Mouse (Mus musculus) right cerebral cortex, postnatal 14 days (tissue): ENCODE data around the gene Eps15.

Source experiments
- DNase-seq: peaks from one replicate; pipeline ENCODE4 v3.0.0; 2022

Gene Eps15

DNA sequence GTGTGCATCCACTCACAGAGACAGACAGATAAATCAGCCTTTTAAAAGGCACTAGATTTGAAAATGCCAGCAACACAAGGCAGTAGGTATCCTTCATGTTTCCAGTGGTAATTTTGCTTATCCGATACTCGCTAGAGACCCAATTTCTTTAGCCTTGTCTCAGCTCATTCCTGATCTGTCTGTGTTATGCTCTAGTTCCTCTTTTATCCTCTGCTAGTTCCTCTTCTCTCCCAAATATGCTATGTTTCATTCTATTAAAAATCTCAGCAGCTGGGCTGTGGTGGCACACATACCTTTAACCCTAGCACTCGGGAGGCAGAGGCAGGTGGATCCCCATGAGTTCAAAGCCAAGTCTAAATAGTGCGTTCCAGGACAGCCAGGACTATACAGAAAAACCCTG lies 8.3 kb upstream of the Eps15 start:
- no peak for DNase-seq

DNA sequence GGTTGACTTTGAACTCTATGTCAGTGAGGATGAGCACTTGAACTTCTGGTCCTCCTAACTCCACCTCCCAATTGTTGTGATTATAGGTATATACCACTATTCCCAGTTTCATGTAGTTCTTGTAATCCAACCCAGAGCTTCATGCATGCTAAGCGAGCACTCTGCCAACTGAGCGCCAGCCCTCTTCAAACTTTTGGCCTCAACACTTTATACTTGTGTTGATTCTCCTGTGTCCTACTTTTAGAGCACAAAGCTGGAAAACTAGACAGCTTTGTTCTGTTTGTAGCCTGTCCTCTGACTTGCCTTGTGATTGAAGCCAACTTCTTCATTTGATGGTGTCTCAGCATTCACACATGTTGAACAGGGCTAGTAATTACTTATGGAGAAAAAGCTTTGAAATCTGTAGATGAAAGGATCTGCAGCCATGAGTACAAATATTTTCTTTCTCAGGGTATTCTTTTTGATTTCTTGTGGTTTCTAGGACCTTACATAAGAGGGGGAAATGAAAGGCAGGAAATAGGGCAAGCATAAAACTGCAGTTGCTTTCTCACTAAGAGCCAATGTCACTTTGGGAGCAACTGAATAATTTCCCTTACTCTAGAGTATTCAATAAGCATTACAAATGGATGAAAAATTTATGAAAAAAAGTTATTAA lies 6.4 kb upstream of the Eps15 start:
- DNase-seq, result no peak

DNA sequence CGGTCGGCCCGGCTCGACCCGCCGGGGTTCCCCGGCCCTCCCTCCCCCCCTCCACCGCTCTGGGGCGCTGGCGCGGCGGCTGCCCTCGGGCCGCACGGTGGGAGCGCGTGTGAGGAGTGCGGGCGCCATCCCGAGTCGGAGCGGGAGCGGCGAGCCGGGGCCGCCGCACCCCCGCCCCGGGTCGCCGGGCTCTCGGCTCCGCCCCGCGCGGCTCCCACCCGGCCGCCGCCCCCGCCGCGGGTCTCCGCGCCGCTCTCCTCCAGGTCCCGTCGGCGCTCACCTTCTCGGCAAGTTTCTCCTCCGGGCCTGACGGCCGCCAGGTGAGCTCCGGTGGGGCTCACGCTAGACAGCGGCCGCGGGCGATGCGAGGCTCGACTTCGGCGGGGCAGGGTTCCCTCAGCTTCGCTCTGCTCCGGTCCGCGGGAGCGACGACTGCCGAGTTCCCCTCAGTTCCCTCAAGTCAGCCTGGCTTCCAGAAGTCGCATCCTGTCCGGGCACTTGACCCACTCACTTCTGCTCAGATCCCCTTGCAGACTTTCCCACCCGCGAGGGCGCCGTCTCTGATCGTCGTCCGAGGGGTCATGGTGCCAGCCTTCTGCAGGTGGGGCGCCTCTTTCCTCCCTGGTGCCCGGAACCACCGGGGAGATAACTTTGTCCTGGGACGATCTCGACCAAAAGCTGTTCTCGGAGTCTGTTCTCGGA lies 542 bp downstream of the Eps15 start:
- DNase-seq, result peak; percentile 19

DNA sequence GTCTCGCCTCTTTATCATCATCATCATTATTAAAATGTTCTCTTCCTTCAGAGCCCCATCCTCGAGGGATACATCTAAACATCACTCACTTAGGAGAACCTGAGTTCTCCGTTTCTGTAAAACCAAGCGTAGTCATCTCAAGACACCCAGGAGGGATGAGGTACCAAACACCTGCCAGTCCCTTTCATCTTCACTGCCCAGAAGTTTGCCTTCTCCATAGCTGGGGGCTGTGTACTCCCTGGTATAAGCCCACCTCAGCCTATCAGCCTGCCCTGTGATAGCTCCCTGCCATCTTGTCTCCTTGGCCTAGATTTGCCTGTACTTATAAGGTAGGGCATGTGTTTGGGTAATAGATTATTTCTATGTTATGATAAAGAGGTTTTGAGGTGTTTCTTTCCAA lies 1.1 kb downstream of the Eps15 start:
- no peak for DNase-seq

DNA sequence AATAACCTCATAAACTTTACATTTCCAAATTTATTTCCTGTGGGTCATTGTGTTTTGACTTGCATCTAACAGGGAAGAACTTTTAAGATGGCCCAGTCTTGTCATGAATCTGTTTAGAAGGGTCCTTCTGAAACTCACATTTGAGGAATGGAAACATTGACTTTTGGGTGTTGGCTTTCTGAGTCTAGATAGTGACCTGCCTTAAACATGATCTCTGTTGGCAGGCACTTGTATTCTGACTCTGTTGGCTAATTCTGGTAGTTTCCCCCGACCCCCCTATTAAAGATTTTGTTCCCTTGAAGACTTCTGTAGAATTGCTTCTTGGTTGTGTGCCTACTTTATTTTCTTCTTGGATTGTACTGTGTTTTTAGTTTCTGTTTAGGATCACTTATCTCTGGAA lies 1.9 kb downstream of the Eps15 start:
- no peak for DNase-seq

DNA sequence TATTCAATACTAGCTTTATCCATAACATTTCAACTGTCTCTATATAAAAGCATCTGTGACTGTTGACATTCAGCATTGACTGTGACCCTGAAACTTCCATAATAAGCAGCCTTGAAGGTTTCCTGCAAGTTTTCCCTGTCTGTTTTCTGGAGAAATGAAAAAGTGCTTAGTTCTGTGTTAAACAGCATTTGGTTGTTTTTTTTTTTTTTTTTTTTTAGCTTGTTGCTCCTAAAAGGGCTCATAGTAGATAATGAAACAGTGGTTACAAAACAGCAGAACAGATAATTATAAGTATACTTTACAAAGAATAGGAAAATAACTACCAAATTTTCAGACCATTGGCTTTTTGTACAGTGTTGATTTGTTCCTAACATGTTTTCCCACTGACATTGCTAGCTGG lies 14.6 kb downstream of the Eps15 start:
- DNase-seq, result no peak

GRCm38 (mm10) chr4:109296510-109296909 lies 16.4 kb downstream of the Eps15 start:
- no peak for DNase-seq

DNA sequence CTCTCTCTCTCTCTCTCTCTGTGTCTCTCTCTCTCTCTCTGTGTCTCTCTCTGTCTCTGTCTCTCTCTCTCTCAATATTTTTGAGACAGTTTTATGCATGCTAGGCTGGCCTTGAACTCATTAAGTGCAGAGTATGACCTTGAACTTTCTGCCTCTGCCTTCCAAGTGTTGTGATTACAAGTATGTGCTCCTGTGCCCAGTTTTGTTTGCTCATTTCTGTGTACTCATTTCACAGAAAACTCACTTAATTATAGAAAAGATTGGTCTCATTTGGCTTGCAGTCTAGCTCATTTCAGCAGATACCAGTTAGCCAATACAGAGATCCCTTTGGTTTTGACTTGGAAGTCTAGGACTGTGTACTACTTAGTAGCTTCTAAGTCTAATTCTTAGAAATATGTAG lies 19.1 kb downstream of the Eps15 start:
- DNase-seq, result no peak

GRCm38 (mm10) chr4:109316941-109317894 lies 37.1 kb downstream of the Eps15 start:
- DNase-seq, result no peak

DNA sequence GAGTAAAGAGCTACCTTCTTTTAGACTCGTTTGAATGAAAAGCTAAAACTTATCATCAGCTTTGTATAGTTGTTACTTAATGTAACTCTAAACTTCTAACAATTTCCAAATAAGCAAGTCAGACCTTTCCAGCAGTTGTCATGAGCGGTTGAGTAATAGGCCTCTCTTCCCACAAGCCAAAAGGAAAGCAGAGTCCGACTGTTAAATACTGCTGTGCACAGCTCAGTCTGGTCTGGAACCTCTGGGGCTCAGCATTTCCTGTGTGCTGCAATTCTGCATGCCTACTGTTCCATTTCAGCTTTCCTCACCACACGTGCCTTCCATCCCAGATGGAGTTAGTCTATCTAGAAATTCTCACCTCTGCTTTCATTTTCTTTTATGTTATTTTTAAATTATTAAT lies 56.7 kb downstream of the Eps15 start:
- DNase-seq, result no peak

- DNase-seq, result no peak
These were observed 61.2 kb downstream of the Eps15 start for GRCm38 (mm10) chr4:109341222-109341621.

GRCm38 (mm10) chr4:109342783-109343485 lies 62.9 kb downstream of the Eps15 start:
- DNase-seq, result no peak

GRCm38 (mm10) chr4:109343909-109344308 lies 63.8 kb downstream of the Eps15 start:
- DNase-seq, result peak; percentile 30

DNA sequence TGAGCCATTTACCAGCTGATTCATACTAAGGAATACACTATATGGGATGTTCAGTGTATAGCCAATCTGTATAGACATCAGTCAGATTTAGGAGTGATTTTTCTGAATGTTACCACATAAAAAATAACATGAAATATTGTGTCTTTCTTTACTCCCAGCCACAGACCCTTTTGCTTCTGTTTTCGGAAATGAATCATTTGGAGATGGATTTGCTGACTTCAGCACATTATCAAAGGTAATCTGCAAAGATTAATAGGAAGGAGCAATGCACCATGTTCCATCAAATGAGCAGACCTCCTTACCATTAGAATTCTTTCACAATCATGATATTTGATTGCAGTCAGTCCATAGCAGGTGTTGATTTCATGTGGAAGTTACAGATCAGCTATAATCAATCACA lies 98.0 kb downstream of the Eps15 start:
- DNase-seq, result no peak

- no peak for DNase-seq
These were observed 102.4 kb downstream of the Eps15 start for GRCm38 (mm10) chr4:109382457-109382856.

DNA sequence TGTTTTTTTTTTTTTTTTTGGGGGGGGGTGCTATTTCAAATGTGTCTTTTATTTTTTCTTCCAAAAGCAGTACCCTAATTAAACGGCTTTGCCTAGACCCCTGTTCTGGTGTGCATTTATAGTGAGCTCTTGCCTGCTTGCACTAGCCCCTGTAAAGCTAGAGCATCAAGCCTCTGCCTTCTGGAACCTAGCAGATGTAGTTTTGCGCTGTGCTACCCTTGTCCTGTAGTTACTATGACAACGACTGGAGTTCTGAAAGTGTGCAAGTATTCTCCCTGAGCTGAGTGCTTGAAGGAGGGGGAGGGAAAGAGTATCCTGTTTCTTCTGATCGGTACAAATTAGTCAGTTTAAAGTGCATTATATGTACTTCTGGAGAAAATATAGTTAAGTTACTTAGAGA lies 105.5 kb downstream of the Eps15 start:
- DNase-seq, result no peak

DNA sequence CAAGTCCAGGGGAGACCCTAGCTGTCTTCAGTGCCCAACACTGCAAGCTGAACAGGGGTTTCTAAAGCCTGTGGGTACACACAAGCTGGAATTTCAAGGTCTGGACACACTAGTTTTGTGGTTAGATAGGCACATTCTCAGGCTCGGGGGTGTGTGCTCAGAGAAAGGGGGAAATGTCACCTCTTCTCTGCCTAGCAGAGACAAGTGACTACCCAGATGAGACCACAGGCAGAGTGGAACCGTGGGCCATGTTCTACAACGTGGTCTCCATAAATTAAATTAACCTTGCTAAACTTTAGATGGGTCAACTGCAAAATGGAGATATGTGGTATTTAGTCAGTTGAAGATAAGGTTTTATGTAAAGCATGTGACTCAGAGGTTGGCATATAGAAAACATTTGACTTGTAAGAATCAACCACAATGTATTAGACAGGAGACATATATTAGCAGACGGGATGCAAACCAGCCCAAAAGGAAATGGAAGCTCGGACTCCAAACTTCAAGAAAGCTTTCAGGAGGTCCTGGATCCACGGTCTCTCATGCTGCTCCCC lies 113.2 kb downstream of the Eps15 start:
- DNase-seq, result no peak

GRCm38 (mm10) chr4:109393902-109394301 lies 113.8 kb downstream of the Eps15 start:
- DNase-seq, result no peak

DNA sequence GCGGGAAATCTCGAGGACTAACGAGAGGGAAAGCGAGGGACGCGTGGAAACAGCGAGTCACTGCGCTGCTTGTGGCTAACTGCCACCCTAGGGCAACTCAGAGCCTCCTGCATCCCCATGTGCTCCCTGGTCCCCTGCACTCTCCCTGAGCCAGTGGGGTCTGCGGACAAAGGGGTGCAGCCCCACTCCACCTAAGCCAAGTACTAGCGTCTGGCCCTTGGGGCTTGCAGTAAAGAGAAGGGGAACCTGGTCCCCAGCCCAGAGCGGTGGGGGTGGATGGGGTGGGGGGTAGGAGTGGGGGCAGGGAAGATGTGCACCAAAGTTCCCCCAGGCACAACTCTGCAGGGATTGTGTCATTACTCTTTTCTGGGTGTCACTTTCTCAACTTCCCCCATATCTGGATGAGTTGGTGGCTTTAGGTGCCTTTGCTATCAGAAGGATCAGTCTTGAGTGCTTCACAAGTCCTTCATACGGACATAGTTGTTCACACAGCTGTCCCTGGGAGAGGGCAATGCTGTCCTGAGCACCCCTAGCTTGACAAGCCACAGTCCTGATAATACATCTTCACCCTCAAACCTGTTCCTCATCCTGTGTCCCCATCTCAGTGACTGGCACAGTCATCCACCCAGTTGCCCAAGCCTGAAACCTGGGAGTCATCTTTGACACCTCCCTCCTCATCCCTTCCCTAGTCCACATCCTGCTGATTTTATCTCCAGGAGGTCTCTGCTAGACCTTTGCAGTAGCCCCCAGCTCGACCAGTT lies 114.4 kb downstream of the Eps15 start:
- peak; percentile 19 for DNase-seq

DNA sequence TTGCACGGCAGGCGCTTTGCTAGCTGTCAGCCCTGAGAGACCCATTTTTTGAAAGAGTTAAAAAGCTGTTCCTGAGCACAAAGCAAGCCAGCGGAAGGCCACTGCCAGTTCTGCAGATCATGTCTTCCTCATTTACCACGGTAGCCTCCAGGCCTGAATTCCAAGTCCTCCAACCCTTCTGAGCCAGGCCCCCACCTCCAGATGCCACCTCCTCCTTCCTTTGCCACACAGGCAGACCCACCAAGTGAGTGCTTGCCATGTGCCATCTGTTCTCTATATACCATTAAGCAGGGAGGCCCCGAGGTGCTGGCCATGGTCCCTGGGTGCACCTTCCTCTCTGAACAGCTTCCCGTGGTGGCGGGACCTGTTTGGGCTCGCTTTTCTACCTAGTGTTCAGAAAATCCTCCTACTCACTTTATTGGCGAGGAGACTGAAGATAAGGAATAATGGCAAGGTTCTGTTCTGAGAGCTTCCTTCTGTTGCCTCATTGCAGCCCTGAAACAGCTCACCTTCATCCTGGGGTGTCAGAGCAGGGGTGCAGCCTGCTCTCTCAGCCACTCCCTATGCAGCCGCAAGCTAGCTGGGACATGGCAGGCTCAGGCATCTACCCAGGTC lies 120.4 kb downstream of the Eps15 start:
- no peak for DNase-seq

DNA sequence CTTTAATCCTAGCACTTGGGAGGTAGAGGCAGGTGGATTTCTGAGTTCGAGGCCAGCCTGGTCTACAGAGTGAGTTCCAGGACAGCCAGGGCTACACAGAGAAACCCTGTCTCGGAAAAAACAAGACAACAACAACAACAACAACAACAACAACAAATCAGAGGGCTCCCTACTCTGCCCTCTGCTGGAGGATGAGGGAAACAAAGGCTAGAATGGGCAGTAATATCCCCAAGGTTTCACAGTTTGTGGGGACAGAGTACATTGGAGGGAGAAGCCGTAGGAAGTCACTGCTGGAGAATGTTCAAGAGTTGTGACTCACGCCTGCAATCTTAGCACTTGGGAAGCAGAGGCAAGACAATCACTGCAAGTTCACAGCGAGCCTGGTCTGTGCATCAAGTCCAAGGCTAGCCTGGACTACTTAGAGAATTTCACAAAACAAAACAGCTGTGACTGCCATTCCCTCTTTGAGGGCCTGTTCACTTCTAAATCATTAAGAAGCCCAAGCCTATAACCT lies 121.2 kb downstream of the Eps15 start:
- no peak for DNase-seq
